Mouse (Mus musculus) cortical plate, adult 2 months (tissue): ENCODE measurements around the gene Tmpo.

Experiments
- CTCF ChIP-seq: fragments of 200-500 bp; IDR thresholded peaks from 2 replicates; pipeline ENCODE4 v1.5.1; 2011; ENCODE audit warnings: mild to moderate bottlenecking, control low read depth, low read length; ENCODE audit not compliant: insufficient read depth; ENCODE audit errors: extremely low read depth
- POLR2A ChIP-seq: fragments of 200-500 bp; IDR thresholded peaks from 2 replicates; pipeline ENCODE4 v1.6.1; 2011; ENCODE audit warnings: mild to moderate bottlenecking, low read length, control low read depth; ENCODE audit not compliant: insufficient read depth; ENCODE audit errors: extremely low read depth

DNA sequence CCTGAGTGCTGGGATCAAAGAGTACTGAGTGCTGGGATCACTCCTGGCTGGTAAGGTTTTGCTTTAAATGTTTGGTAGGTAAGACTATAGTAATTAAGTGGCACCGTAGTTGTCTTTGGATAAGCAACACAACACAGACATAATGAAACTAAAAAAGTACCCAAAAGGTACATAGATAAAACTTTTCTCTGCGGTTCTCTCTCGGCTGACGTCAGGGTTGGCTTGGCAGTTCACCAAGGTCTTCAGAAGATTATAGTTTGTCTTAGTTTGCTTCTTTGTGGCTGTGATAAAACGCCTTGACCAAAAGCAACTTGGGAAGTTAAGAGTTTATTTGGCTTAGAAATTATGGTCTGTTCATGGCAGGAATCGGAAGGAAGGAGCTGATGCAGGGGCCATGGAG, 8.4 kb upstream of the Tmpo start:
- no peak for TF ChIP-seq CTCF
- TF ChIP-seq POLR2A = no peak
